Mouse (Mus musculus) limb, embryonic 10.5 days (tissue): ENCODE measurements around the gene Mier1. TPM values are rescaled to one million over a fixed set of nuclear protein-coding genes. Genes with fewer than 3 reads are reported as not detected.

Experiments used
- DNase-seq: peaks from one replicate; pipeline ENCODE4 v3.0.0-alpha.2; 2017; ENCODE audit warnings: low spot score
- H3K27ac ChIP-seq: fragments of 300-500 bp; sonication (generic); 2 replicates; pipeline ENCODE4 v1.5.1; 2016; ENCODE audit warnings: mild to moderate bottlenecking
- H3K27me3 ChIP-seq: fragments of 300-500 bp; sonication (generic); 2 replicates; pipeline ENCODE4 v1.6.1; 2016; ENCODE audit warnings: low read depth, mild to moderate bottlenecking; ENCODE audit not compliant: poor library complexity, severe bottlenecking
- H3K36me3 ChIP-seq: fragments of 300-500 bp; sonication (generic); 2 replicates; pipeline ENCODE4 v1.6.1; 2016; ENCODE audit warnings: mild to moderate bottlenecking, moderate library complexity
- H3K4me1 ChIP-seq: fragments of 300-500 bp; sonication (generic); 2 replicates; pipeline ENCODE4 v1.6.1; 2016
- H3K4me3 ChIP-seq: fragments of 300-500 bp; sonication (generic); 2 replicates; pipeline ENCODE4 v1.5.1; 2016; ENCODE audit warnings: mild to moderate bottlenecking, moderate library complexity
- H3K9me3 ChIP-seq: fragments of 300-500 bp; sonication (generic); replicated peaks from 2 replicates; pipeline ENCODE4 v1.6.1; 2016; ENCODE audit warnings: mild to moderate bottlenecking
- WGBS: fragments of 180-500 bp; shearing (Covaris S2); methylation state at CpG from one replicate; pipeline ENCODE4 v1.1.7; 2016; 5-methylcytosine and 5-hydroxymethylcytosine counted together
- polyA plus RNA-seq: library from polyadenylated mRNA; unstranded; fragments of >200 nt; fragmentation: Nextera tagmentation; extraction: Ambion mirVana; gene quantifications from 2 replicates; pipeline ENCODE4 v1.2.1, GENCODE M21; 2016

Gene Mier1
- 33.9 and 41.5 TPM in 2 replicates for polyA plus RNA-seq

- peak within 1 kb of the TSS; percentile 97 for H3K27ac ChIP-seq
- WGBS = 1% methylated on average over 84 of the region's 90 CpGs
- no peaks in the 10 kb centered on the region for H3K27me3 ChIP-seq
- H3K4me1 ChIP-seq = peaks cover 27% of the 10 kb centered on the region
- H3K4me3 ChIP-seq = peak within 1 kb of the TSS; percentile 85
- H3K9me3 ChIP-seq = no peaks in the 10 kb centered on the region
- H3K36me3 ChIP-seq = peaks cover 26% of the 10 kb centered on the region
- peak; percentile 96 for DNase-seq
Observed at GRCm38 (mm10) chr4:103114184-103115111, at the start of gene Mier1, which contains the start of gene Wdr78. TSS of gene Mier1 (plus strand) at chr4:103114390. TSS of gene Wdr78 (minus strand) at chr4:103114555.

GRCm38 (mm10) chr4:103064421-103064820 lies 49.8 kb upstream of the Mier1 start:
- WGBS = 58% methylated on average over 2 of the region's 2 CpGs
- H3K27ac ChIP-seq = no peak overlapping the region
- H3K36me3 ChIP-seq = no peaks in the 10 kb centered on the region
- H3K27me3 ChIP-seq = no peaks in the 10 kb centered on the region
- no peaks in the 10 kb centered on the region for H3K9me3 ChIP-seq
- no peak for DNase-seq
- no peak overlapping the region for H3K4me3 ChIP-seq
- no peaks in the 10 kb centered on the region for H3K4me1 ChIP-seq

GRCm38 (mm10) chr4:103064976-103065375 lies 49.2 kb upstream of the Mier1 start:
- Histone ChIP-seq H3K27ac (no peak overlapping the region), H3K27me3 (no peaks in the 10 kb centered on the region), H3K4me3 (no peak overlapping the region), H3K4me1 (no peaks in the 10 kb centered on the region), H3K9me3 (no peaks in the 10 kb centered on the region), H3K36me3 (no peaks in the 10 kb centered on the region)
- 82% methylated on average over 5 of the region's 5 CpGs for WGBS
- DNase-seq = no peak

- DNase-seq = no peak
- WGBS = 81% methylated on average over 6 of the region's 6 CpGs
- Histone ChIP-seq H3K4me1 (no peaks in the 10 kb centered on the region), H3K27me3 (no peaks in the 10 kb centered on the region), H3K9me3 (no peaks in the 10 kb centered on the region), H3K36me3 (no peaks in the 10 kb centered on the region), H3K27ac (no peak overlapping the region), H3K4me3 (no peak overlapping the region)
Observed at GRCm38 (mm10) chr4:103067906-103068655, 46.1 kb upstream of the Mier1 start.

GRCm38 (mm10) chr4:103070631-103071030 lies 43.6 kb upstream of the Mier1 start:
- Histone ChIP-seq H3K27me3 (no peaks in the 10 kb centered on the region), H3K36me3 (no peaks in the 10 kb centered on the region), H3K9me3 (no peaks in the 10 kb centered on the region), H3K4me1 (no peaks in the 10 kb centered on the region), H3K27ac (no peak overlapping the region), H3K4me3 (no peak overlapping the region)
- DNase-seq = no peak
- WGBS = 71% methylated on average over 3 of the region's 3 CpGs

- WGBS = 91% methylated on average over 5 of the region's 5 CpGs
- DNase-seq = no peak
Observed at GRCm38 (mm10) chr4:103085237-103085636, 29.0 kb upstream of the Mier1 start.

GRCm38 (mm10) chr4:103095921-103096320 lies 18.3 kb upstream of the Mier1 start:
- no peak overlapping the region for H3K4me3 ChIP-seq
- no peaks in the 10 kb centered on the region for H3K4me1 ChIP-seq
- no peaks in the 10 kb centered on the region for H3K27me3 ChIP-seq
- no peak for DNase-seq
- H3K9me3 ChIP-seq = no peaks in the 10 kb centered on the region
- no peak overlapping the region for H3K27ac ChIP-seq
- no peaks in the 10 kb centered on the region for H3K36me3 ChIP-seq
- WGBS = 86% methylated on average over 8 of the region's 8 CpGs

More at GRCm38 (mm10) chr4:103085237-103085636, 29.0 kb upstream of the Mier1 start:
- H3K9me3 ChIP-seq = no peaks in the 10 kb centered on the region
- H3K27ac ChIP-seq = no peak overlapping the region
- H3K27me3 ChIP-seq = no peaks in the 10 kb centered on the region
- no peak overlapping the region for H3K4me3 ChIP-seq
- H3K36me3 ChIP-seq = no peaks in the 10 kb centered on the region
- no peaks in the 10 kb centered on the region for H3K4me1 ChIP-seq

GRCm38 (mm10) chr4:103098532-103098931 lies 15.7 kb upstream of the Mier1 start:
- no peaks in the 10 kb centered on the region for H3K27me3 ChIP-seq
- WGBS = 89% methylated on average over 5 of the region's 5 CpGs
- no peaks in the 10 kb centered on the region for H3K9me3 ChIP-seq
- H3K36me3 ChIP-seq = no peaks in the 10 kb centered on the region
- no peak overlapping the region for H3K4me3 ChIP-seq
- no peak for DNase-seq
- no peak overlapping the region for H3K27ac ChIP-seq
- H3K4me1 ChIP-seq = no peaks in the 10 kb centered on the region

- Histone ChIP-seq H3K4me3 (peak overlapping the region; percentile 85), H3K36me3 (peaks cover 30% of the 10 kb centered on the region), H3K27me3 (no peaks in the 10 kb centered on the region), H3K27ac (peak overlapping the region; percentile 97; the same call in 1 of the 2 replicates), H3K9me3 (no peaks in the 10 kb centered on the region), H3K4me1 (peaks cover 20% of the 10 kb centered on the region)
- WGBS = 59% methylated on average over 7 of the region's 7 CpGs
- DNase-seq = no peak
Observed at GRCm38 (mm10) chr4:103112651-103113050, 1.5 kb upstream of the Mier1 start.

- peaks cover 20% of the 10 kb centered on the region for H3K4me1 ChIP-seq
- peaks cover 26% of the 10 kb centered on the region for H3K36me3 ChIP-seq
- no peak for DNase-seq
- WGBS = 11% methylated on average over 11 of the region's 11 CpGs
- peak overlapping the region; percentile 85 for H3K4me3 ChIP-seq
- H3K27ac ChIP-seq = peak overlapping the region; percentile 97
- H3K27me3 ChIP-seq = no peaks in the 10 kb centered on the region
- no peaks in the 10 kb centered on the region for H3K9me3 ChIP-seq
Observed at GRCm38 (mm10) chr4:103113402-103113801, 788 bp upstream of the Mier1 start.

- peak overlapping the region; percentile 91 for H3K4me3 ChIP-seq
- no peaks in the 10 kb centered on the region for H3K9me3 ChIP-seq
- DNase-seq = no peak
- H3K27me3 ChIP-seq = no peaks in the 10 kb centered on the region
- peak overlapping the region; percentile 98 for H3K27ac ChIP-seq
- 1% methylated on average over 15 of the region's 15 CpGs for WGBS
- peaks cover 26% of the 10 kb centered on the region for H3K4me1 ChIP-seq
- peaks cover 6% of the 10 kb centered on the region for H3K36me3 ChIP-seq
Observed at GRCm38 (mm10) chr4:103118888-103119228, 4.7 kb downstream of the Mier1 start.

GRCm38 (mm10) chr4:103119229-103120027 lies 5.2 kb downstream of the Mier1 start:
- peak; percentile 86 for DNase-seq
- peaks cover 26% of the 10 kb centered on the region for H3K4me1 ChIP-seq
- no peaks in the 10 kb centered on the region for H3K27me3 ChIP-seq
- peaks cover 6% of the 10 kb centered on the region for H3K36me3 ChIP-seq
- peak overlapping the region; percentile 98 for H3K27ac ChIP-seq
- WGBS = under 1% methylated on average over 103 of the region's 111 CpGs
- no peaks in the 10 kb centered on the region for H3K9me3 ChIP-seq
- H3K4me3 ChIP-seq = peak overlapping the region; percentile 91
